Mouse (Mus musculus): ENCODE measurements at regions not wholly inside any gene's neighbourhood (a gene's known extent, or its start where the extent isn't known, plus 50 kb on each side); places are given as distances from the start of the nearest gene placed in this dataset.
A peak's percentile ranks its signal among the peaks of the same experiment; 100 is the strongest.

GRCm38 (mm10) chr13:80798863-80799817, 84.0 kb upstream of the Arrdc3 start:
- Histone ChIP-seq H3K4me3 (no peak overlapping the region), H3K27ac (no peak overlapping the region), H3K36me3 (no peaks in the 10 kb centered on the region), H3K4me1 (replicated peaks) (no peaks in the 10 kb centered on the region), H3K9me3 (no peaks in the 10 kb centered on the region), H3K27me3 (ENCODE audit: insufficient read depth, poor library complexity, severe bottlenecking) (no peaks in the 10 kb centered on the region)
- 84% methylated on average over 5 of the region's 5 CpGs for WGBS
- no peak for DNase-seq (ENCODE audit: low spot score)

DNA sequence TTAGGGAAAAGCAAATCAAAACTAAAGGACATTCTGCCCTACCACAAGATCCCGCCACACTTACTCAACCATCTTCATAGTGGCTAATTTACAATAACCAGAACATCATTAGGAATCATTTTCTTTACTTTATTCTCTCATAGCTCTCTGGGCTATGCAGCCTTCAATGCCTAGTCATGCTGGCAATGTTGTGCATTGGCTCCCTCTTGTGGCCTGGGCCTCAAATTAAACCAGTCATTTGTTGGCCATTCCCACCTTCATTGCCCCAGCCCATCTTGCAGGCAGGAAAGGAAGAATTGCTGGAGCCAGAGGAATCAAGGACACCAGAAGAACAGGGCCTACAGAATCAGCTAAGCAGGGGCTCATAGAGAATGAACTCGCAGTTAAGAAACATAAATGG, 77.0 kb upstream of the Arrdc3 start:
- 34% methylated on average over 2 of the region's 2 CpGs for WGBS
- no peak overlapping the region for H3K4me3 ChIP-seq

DNA sequence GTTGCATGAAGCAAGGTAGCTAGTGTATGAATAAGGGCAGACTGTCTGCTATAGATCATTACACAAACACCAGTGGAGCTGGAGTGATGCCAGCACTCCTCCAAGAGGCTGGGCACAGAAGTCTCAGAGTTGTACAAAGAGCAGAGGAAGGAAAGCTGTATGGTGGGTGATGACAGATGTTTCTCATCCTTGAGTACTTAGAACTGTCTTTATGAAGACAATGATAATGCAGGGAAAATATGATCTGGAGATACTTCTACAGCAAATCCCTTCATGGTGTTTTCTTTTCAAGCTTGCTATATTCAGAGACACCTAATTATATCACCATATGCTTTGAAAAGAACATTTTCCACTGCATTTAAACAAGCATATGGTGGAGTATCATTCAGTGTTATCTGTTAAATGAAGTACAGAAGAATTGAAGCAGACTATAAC, 56.1 kb upstream of the Arrdc3 start:
- Histone ChIP-seq H3K27ac (no peak overlapping the region), H3K36me3 (no peaks in the 10 kb centered on the region), H3K9me3 (no peaks in the 10 kb centered on the region), H3K4me3 (no peak overlapping the region), H3K4me1 (replicated peaks) (no peaks in the 10 kb centered on the region), H3K27me3 (ENCODE audit: insufficient read depth, poor library complexity, severe bottlenecking) (no peaks in the 10 kb centered on the region)
- no peak for DNase-seq (ENCODE audit: low spot score)

More for the DNA sequence above, 77.0 kb upstream of the Arrdc3 start:
- peak; percentile 59 for DNase-seq (ENCODE audit: low spot score)
- Histone ChIP-seq H3K4me1 (replicated peaks) (no peaks in the 10 kb centered on the region), H3K27me3 (ENCODE audit: insufficient read depth, poor library complexity, severe bottlenecking) (no peaks in the 10 kb centered on the region), H3K27ac (no peak overlapping the region), H3K9me3 (no peaks in the 10 kb centered on the region), H3K36me3 (no peaks in the 10 kb centered on the region)

Measured in hindbrain, embryonic 10.5 days (tissue).